Mouse (Mus musculus) hindbrain, embryonic 13.5 days (tissue): ENCODE measurements around the gene Ahnak2. TPM values are rescaled to one million over a fixed set of nuclear protein-coding genes. Genes with fewer than 3 reads are reported as not detected.
"Not testable (repeated sequence)": the region's sequence is repeated elsewhere in the genome, so short reads cannot be mapped to it uniquely, and the experiment has no call there.

Experiments used
- ATAC-seq: fragments of 200-750 bp; cut with Nextera tagmentation; 2 replicates; pipeline ENCODE4 v1.8.0; 2017; ENCODE audit warnings: moderate TSS enrichment; ENCODE audit not compliant: low FRiP score
- H3K27ac ChIP-seq: fragments of 300-500 bp; sonication (generic); 2 replicates; pipeline ENCODE4 v1.5.1; 2015; ENCODE audit warnings: inconsistent platforms, mild to moderate bottlenecking, moderate library complexity
- H3K27me3 ChIP-seq: fragments of 300-500 bp; sonication (generic); 2 replicates; pipeline ENCODE4 v1.6.1; 2015; ENCODE audit warnings: mild to moderate bottlenecking, inconsistent platforms
- H3K36me3 ChIP-seq: fragments of 300-500 bp; sonication (generic); 2 replicates; pipeline ENCODE4 v1.6.1; 2015; ENCODE audit warnings: mild to moderate bottlenecking, inconsistent platforms
- H3K4me1 ChIP-seq: fragments of 300-500 bp; sonication (generic); replicated peaks from 2 replicates; pipeline ENCODE4 v1.6.1; 2015; ENCODE audit warnings: inconsistent platforms
- H3K4me2 ChIP-seq: fragments of 300-500 bp; sonication (generic); 2 replicates; pipeline ENCODE4 v1.6.1; 2015; ENCODE audit warnings: inconsistent platforms, mild to moderate bottlenecking, moderate library complexity
- H3K4me3 ChIP-seq: fragments of 300-500 bp; sonication (generic); 2 replicates; pipeline ENCODE4 v1.5.1; 2015; ENCODE audit warnings: mild to moderate bottlenecking, inconsistent platforms
- H3K9ac ChIP-seq: fragments of 300-500 bp; sonication (generic); 2 replicates; pipeline ENCODE4 v1.6.1; 2015; ENCODE audit warnings: mild to moderate bottlenecking, inconsistent platforms
- H3K9me3 ChIP-seq: fragments of 300-500 bp; sonication (generic); 2 replicates; pipeline ENCODE4 v1.6.1; 2016; ENCODE audit warnings: inconsistent platforms
- WGBS: fragments of 180-500 bp; shearing (Covaris S2); methylation state at CpG from one replicate; pipeline ENCODE4 v1.1.7; 2015; 5-methylcytosine and 5-hydroxymethylcytosine counted together
- polyA plus RNA-seq: library from polyadenylated mRNA; unstranded; fragments of >200 nt; fragmentation: Nextera tagmentation; extraction: Ambion mirVana; gene quantifications from 2 replicates; pipeline ENCODE4 v1.2.1, GENCODE M21; 2015

Gene Ahnak2
- polyA plus RNA-seq, 1 experiment from 2014 or later, result 0.86 TPM

GRCm38 (mm10) chr12:112816866-112817265 lies 14.4 kb upstream of the Ahnak2 start:
- H3K36me3 ChIP-seq, result peaks cover 91% of the 10 kb centered on the region
- 87% methylated on average over 7 of the region's 7 CpGs for WGBS

GRCm38 (mm10) chr12:112816294-112816693 lies 13.8 kb upstream of the Ahnak2 start:
- ATAC-seq, result no peak

More at GRCm38 (mm10) chr12:112816866-112817265, 14.4 kb upstream of the Ahnak2 start:
- not testable (repeated sequence) for H3K27me3 ChIP-seq, H3K9ac ChIP-seq, H3K9me3 ChIP-seq, H3K4me3 ChIP-seq, H3K27ac ChIP-seq, ATAC-seq, H3K4me1 ChIP-seq, H3K4me2 ChIP-seq

GRCm38 (mm10) chr12:112814682-112815470 lies 12.4 kb upstream of the Ahnak2 start:
- peaks cover 11% of the 10 kb centered on the region for H3K4me1 ChIP-seq
- H3K27me3 ChIP-seq, result 0 out of 2 replicates have a peak, but pooled peaks cover 3% of the 10 kb centered on the region
- 83% methylated on average over 14 of the region's 14 CpGs for WGBS
- no peak overlapping the region for H3K27ac ChIP-seq
- ATAC-seq, result no peak
- 0 out of 2 replicates have a peak overlapping the region, but pooled peaks have one; percentile 9 for H3K9ac ChIP-seq
- no peak overlapping the region for H3K4me3 ChIP-seq
- no peak overlapping the region for H3K4me2 ChIP-seq
- peaks cover 77% of the 10 kb centered on the region for H3K36me3 ChIP-seq
- no peaks in the 10 kb centered on the region for H3K9me3 ChIP-seq

More at GRCm38 (mm10) chr12:112816294-112816693, 13.8 kb upstream of the Ahnak2 start:
- H3K9me3 ChIP-seq, result no peaks in the 10 kb centered on the region
- no peak overlapping the region for H3K4me2 ChIP-seq
- H3K36me3 ChIP-seq, result peaks cover 89% of the 10 kb centered on the region
- H3K4me3 ChIP-seq, result no peak overlapping the region
- no peak overlapping the region; the same call in 1 of the 2 replicates for H3K27ac ChIP-seq
- H3K27me3 ChIP-seq, result no peaks in the 10 kb centered on the region
- H3K9ac ChIP-seq, result no peak overlapping the region
- 55% methylated on average over 4 of the region's 4 CpGs for WGBS
- H3K4me1 ChIP-seq, result no peaks in the 10 kb centered on the region

- Histone ChIP-seq H3K4me1 (peaks cover 20% of the 10 kb centered on the region), H3K9me3 (no peaks in the 10 kb centered on the region), H3K9ac (no peak overlapping the region), H3K4me2 (no peak overlapping the region), H3K4me3 (no peak overlapping the region), H3K27me3 (0 out of 2 replicates have a peak, but pooled peaks cover 4% of the 10 kb centered on the region), H3K36me3 (peaks cover 63% of the 10 kb centered on the region), H3K27ac (no peak overlapping the region)
- WGBS, result 85% methylated on average over 7 of the region's 7 CpGs
- ATAC-seq, result no peak
Observed at GRCm38 (mm10) chr12:112813370-112813769, 10.9 kb upstream of the Ahnak2 start.

- no peak for ATAC-seq
- Histone ChIP-seq H3K9me3 (no peaks in the 10 kb centered on the region), H3K4me2 (peak overlapping the region; percentile 98), H3K27me3 (peaks cover 14% of the 10 kb centered on the region; the same call in 1 of the 2 replicates), H3K27ac (no peak overlapping the region), H3K4me1 (peaks cover 27% of the 10 kb centered on the region), H3K36me3 (peaks cover 36% of the 10 kb centered on the region), H3K9ac (peak overlapping the region; percentile 80), H3K4me3 (peak overlapping the region; percentile 71)
- WGBS, result 64% methylated on average over 19 of the region's 19 CpGs
Observed at GRCm38 (mm10) chr12:112810092-112810885, 7.8 kb upstream of the Ahnak2 start.

- peak overlapping the region; percentile 98 for H3K4me2 ChIP-seq
- H3K4me1 ChIP-seq, result peaks cover 27% of the 10 kb centered on the region
- peak overlapping the region; percentile 83 for H3K27ac ChIP-seq
- no peaks in the 10 kb centered on the region for H3K9me3 ChIP-seq
- H3K9ac ChIP-seq, result peak overlapping the region; percentile 80
- peak overlapping the region; percentile 71 for H3K4me3 ChIP-seq
- H3K36me3 ChIP-seq, result peaks cover 30% of the 10 kb centered on the region
- peaks cover 21% of the 10 kb centered on the region; the same call in 1 of the 2 replicates for H3K27me3 ChIP-seq
- no peak for ATAC-seq
- 21% methylated on average over 8 of the region's 8 CpGs for WGBS
Observed at GRCm38 (mm10) chr12:112809641-112810040, 7.2 kb upstream of the Ahnak2 start.

GRCm38 (mm10) chr12:112808587-112809364 lies 6.3 kb upstream of the Ahnak2 start, which contains the start of gene Clba1:
Gene Clba1, plus strand, starts transcription at chr12:112808937.
- Histone ChIP-seq H3K4me1 (peaks cover 32% of the 10 kb centered on the region), H3K9me3 (no peaks in the 10 kb centered on the region), H3K9ac (peak within 1 kb of the TSS; percentile 80), H3K4me2 (peak within 1 kb of the TSS; percentile 98), H3K36me3 (peaks cover 23% of the 10 kb centered on the region), H3K27me3 (peaks cover 27% of the 10 kb centered on the region; the same call in 1 of the 2 replicates), H3K27ac (peak within 1 kb of the TSS; percentile 83), H3K4me3 (peak within 1 kb of the TSS; percentile 71)
- WGBS, result 2% methylated on average over 59 of the region's 64 CpGs
- peak; percentile 94 for ATAC-seq

- H3K4me2 ChIP-seq, result peak overlapping the region; percentile 98
- H3K4me3 ChIP-seq, result peak overlapping the region; percentile 71
- peak overlapping the region; percentile 75 for H3K9ac ChIP-seq
- no peaks in the 10 kb centered on the region for H3K9me3 ChIP-seq
- H3K27me3 ChIP-seq, result peaks cover 33% of the 10 kb centered on the region; the same call in 1 of the 2 replicates
- peak; percentile 29 for ATAC-seq
- WGBS, result 64% methylated on average over 5 of the region's 5 CpGs
- H3K27ac ChIP-seq, result peak overlapping the region; percentile 83
- peaks cover 17% of the 10 kb centered on the region for H3K36me3 ChIP-seq
- H3K4me1 ChIP-seq, result peaks cover 32% of the 10 kb centered on the region
Observed at GRCm38 (mm10) chr12:112808212-112808586, 5.7 kb upstream of the Ahnak2 start.

- peak overlapping the region; percentile 83; the same call in 1 of the 2 replicates for H3K27ac ChIP-seq
- H3K9me3 ChIP-seq, result no peaks in the 10 kb centered on the region
- H3K36me3 ChIP-seq, result peaks cover 13% of the 10 kb centered on the region
- peaks cover 32% of the 10 kb centered on the region for H3K4me1 ChIP-seq
- H3K27me3 ChIP-seq, result peaks cover 36% of the 10 kb centered on the region; the same call in 1 of the 2 replicates
- no peak for ATAC-seq
- H3K9ac ChIP-seq, result peak overlapping the region; percentile 75
- peak overlapping the region; percentile 98; the same call in 1 of the 2 replicates for H3K4me2 ChIP-seq
- H3K4me3 ChIP-seq, result peak overlapping the region; percentile 71; the same call in 1 of the 2 replicates
- 87% methylated on average over 4 of the region's 4 CpGs for WGBS
Observed at GRCm38 (mm10) chr12:112807796-112808195, 5.3 kb upstream of the Ahnak2 start.

- H3K27ac ChIP-seq, result no peak overlapping the region
- 0 out of 2 replicates have a peak overlapping the region, but pooled peaks have one; percentile 13 for H3K9ac ChIP-seq
- 78% methylated on average over 6 of the region's 6 CpGs for WGBS
- no peak overlapping the region for H3K4me3 ChIP-seq
- no peaks in the 10 kb centered on the region for H3K36me3 ChIP-seq
- no peak for ATAC-seq
- H3K27me3 ChIP-seq, result peaks cover 49% of the 10 kb centered on the region
- no peak overlapping the region for H3K4me2 ChIP-seq
- H3K9me3 ChIP-seq, result no peaks in the 10 kb centered on the region
- H3K4me1 ChIP-seq, result peaks cover 40% of the 10 kb centered on the region
Observed at GRCm38 (mm10) chr12:112806044-112806443, 3.6 kb upstream of the Ahnak2 start.

- Histone ChIP-seq H3K9ac (peak overlapping the region; percentile 43), H3K9me3 (no peaks in the 10 kb centered on the region), H3K4me3 (no peak overlapping the region), H3K4me1 (peaks cover 21% of the 10 kb centered on the region), H3K4me2 (no peak overlapping the region), H3K27me3 (peaks cover 64% of the 10 kb centered on the region), H3K36me3 (no peaks in the 10 kb centered on the region), H3K27ac (no peak overlapping the region)
- 45% methylated on average over 13 of the region's 13 CpGs for WGBS
- ATAC-seq, result no peak
Observed at GRCm38 (mm10) chr12:112804046-112804445, 1.6 kb upstream of the Ahnak2 start.
